Mouse (Mus musculus) thymus, adult 2 months (tissue): ENCODE results near the gene Nek5.

Experiments
- CTCF ChIP-seq: fragments of 200-500 bp; IDR thresholded peaks from 2 replicates; pipeline ENCODE4 v1.5.1; 2012; ENCODE audit warnings: mild to moderate bottlenecking, control low read depth, low read length, moderate library complexity, borderline replicate concordance; ENCODE audit not compliant: control insufficient read depth, poor library complexity, insufficient read depth; ENCODE audit errors: extremely low read depth
- POLR2A ChIP-seq: fragments of 200-500 bp; IDR thresholded peaks from 2 replicates; pipeline ENCODE4 v1.6.1; 2012; ENCODE audit warnings: mild to moderate bottlenecking, low read length, control low read depth, moderate library complexity; ENCODE audit not compliant: control insufficient read depth, poor library complexity, insufficient read depth; ENCODE audit errors: extremely low read depth

GRCm38 (mm10) chr8:22058368-22058767 is 66.5 kb downstream of the Nek5 start:
- no peak for TF ChIP-seq POLR2A
- TF ChIP-seq CTCF = no peak
